In the genomic region with DNA sequence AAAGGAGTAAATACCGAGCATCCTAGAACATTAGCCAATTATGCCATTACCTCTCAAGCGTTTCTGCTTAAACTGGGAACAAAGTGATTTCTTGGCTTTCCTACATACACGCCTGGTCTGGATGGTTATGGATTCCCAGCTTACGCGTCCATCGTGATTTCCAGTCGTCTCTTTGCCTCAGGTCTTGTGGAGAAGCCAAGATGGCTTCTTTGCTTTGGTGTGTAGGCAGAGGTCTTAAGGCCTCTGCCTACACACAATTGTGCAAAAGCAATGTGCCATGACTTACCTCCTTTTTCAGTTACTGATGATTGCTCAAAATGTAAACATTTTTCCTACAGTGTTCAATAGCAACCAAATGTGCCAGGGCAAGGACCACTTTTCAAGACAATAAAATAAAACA, we compare ENCODE assay signal across 17 mouse cellular contexts.
"Had no signal": no experiment of that assay in that cellular context is flagged by ENCODE, and none has a peak within 500 bp of the region (broad histone marks: within the 10 kb centered on the region; RNA-seq: fewer than 3 reads in every experiment).

No protein-coding gene starts in this region.

- H3K27ac ChIP-seq: lung, embryonic 15.5 days; macrophage; midbrain, embryonic 13.5 days; midbrain, embryonic 15.5 days; neural tube, embryonic 12.5 days had no signal

- H3K4me1 ChIP-seq: lung, embryonic 15.5 days; megakaryocyte, embryonic 14.5 days; midbrain, embryonic 13.5 days; midbrain, embryonic 15.5 days; neural tube, embryonic 12.5 days had no signal

- H3K4me3 ChIP-seq: lung, embryonic 15.5 days; megakaryocyte, embryonic 14.5 days; midbrain, embryonic 13.5 days; midbrain, embryonic 15.5 days; neural tube, embryonic 12.5 days had no signal

- H3K9ac ChIP-seq: liver, postnatal 0 days; lung, embryonic 15.5 days; midbrain, embryonic 13.5 days; midbrain, embryonic 15.5 days; neural tube, embryonic 12.5 days had no signal

- H3K27me3 ChIP-seq: lung, embryonic 15.5 days; megakaryocyte, embryonic 14.5 days; midbrain, embryonic 13.5 days; midbrain, embryonic 15.5 days; neural tube, embryonic 12.5 days had no signal

- H3K9me3 ChIP-seq: lung, embryonic 15.5 days; megakaryocyte, embryonic 14.5 days; midbrain, embryonic 13.5 days; midbrain, embryonic 15.5 days; neural tube, embryonic 12.5 days had no signal

- DNase-seq: liver, postnatal 0 days; lung, adult 2 months; lung, postnatal 14 days; lung, postnatal 36 days; right cerebral cortex, postnatal 14 days; spleen, adult 18-20 months; thymus, adult 18-20 months; thymus, postnatal 14 days; thymus, postnatal 36 days had no signal

- ATAC-seq: liver, postnatal 0 days; lung, postnatal 0 days; midbrain, embryonic 13.5 days; midbrain, embryonic 15.5 days had no signal

- H3K4me2 ChIP-seq: lung, embryonic 15.5 days; midbrain, embryonic 11.5 days; midbrain, embryonic 13.5 days; midbrain, embryonic 15.5 days; neural tube, embryonic 12.5 days had no signal

- H3K36me3 ChIP-seq: lung, embryonic 15.5 days; midbrain, embryonic 13.5 days; midbrain, embryonic 15.5 days; neural tube, embryonic 12.5 days had no signal
